Mouse (Mus musculus) forebrain, embryonic 12.5 days (tissue): Measurements from ENCODE around the gene Atxn1. TPM values are rescaled to one million over a fixed set of nuclear protein-coding genes. Genes with fewer than 3 reads are reported as not detected.

ENCODE experiments used
- ATAC-seq: fragments of 200-750 bp; cut with Nextera tagmentation; 2 replicates; pipeline ENCODE4 v1.8.0; 2017; ENCODE audit warnings: moderate TSS enrichment; ENCODE audit not compliant: low FRiP score
- H3K27ac ChIP-seq: fragments of 300-500 bp; sonication (generic); 2 replicates; pipeline ENCODE4 v1.5.1; 2016; ENCODE audit warnings: mild to moderate bottlenecking
- H3K27me3 ChIP-seq: fragments of 300-500 bp; sonication (generic); 2 replicates; pipeline ENCODE4 v1.6.1; 2016; ENCODE audit warnings: mild to moderate bottlenecking
- H3K36me3 ChIP-seq: fragments of 300-500 bp; sonication (generic); replicated peaks from 2 replicates; pipeline ENCODE4 v1.6.1; 2016; ENCODE audit warnings: mild to moderate bottlenecking
- H3K4me1 ChIP-seq: fragments of 300-500 bp; sonication (generic); 2 replicates; pipeline ENCODE4 v1.6.1; 2016
- H3K4me2 ChIP-seq: fragments of 300-500 bp; sonication (generic); 2 replicates; pipeline ENCODE4 v1.6.1; 2016; ENCODE audit warnings: mild to moderate bottlenecking, moderate library complexity
- H3K4me3 ChIP-seq: fragments of 300-500 bp; sonication (generic); replicated peaks from 2 replicates; pipeline ENCODE4 v1.5.1; 2016; ENCODE audit warnings: mild to moderate bottlenecking
- H3K9ac ChIP-seq: fragments of 300-500 bp; sonication (generic); 2 replicates; pipeline ENCODE4 v1.6.1; 2016; ENCODE audit warnings: mild to moderate bottlenecking
- H3K9me3 ChIP-seq: fragments of 300-500 bp; sonication (generic); 2 replicates; pipeline ENCODE4 v1.6.1; 2016
- WGBS: fragments of 180-500 bp; shearing (Covaris S2); methylation state at CpG from one replicate; pipeline ENCODE4 v1.1.7; 2016; 5-methylcytosine and 5-hydroxymethylcytosine counted together
- polyA plus RNA-seq: library from polyadenylated mRNA; unstranded; fragments of >200 nt; fragmentation: Nextera tagmentation; extraction: Ambion mirVana; gene quantifications from 2 replicates; pipeline ENCODE4 v1.2.1, GENCODE M21; 2016

Atxn1 gene
- polyA plus RNA-seq, 1 experiment from 2014 or later = 3.7 TPM

DNA sequence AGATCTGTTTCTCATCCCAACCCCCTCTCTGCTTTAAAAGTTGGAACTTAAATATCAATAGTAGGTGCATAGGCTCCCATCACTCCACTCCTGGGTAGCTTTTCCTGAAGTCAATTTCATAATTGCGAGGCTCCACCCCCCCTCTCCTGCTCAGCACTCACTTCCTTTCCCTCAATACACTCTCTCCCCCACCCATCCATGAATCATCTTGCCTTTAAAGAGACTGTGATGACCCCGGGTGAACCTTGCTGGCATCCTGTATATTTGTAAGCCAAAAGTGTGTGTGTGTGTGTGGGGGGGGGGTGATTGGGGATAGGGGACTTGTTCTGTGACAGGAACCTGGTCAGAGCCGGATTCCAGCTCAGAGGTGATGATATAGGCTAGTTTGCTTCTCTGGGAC lies 9.8 kb upstream of the Atxn1 start:
- no peak overlapping the region for H3K4me3 ChIP-seq
- H3K27me3 ChIP-seq = 0 out of 2 replicates have a peak, but pooled peaks cover 4% of the 10 kb centered on the region
- H3K4me1 ChIP-seq = 0 out of 2 replicates have a peak, but pooled peaks cover 4% of the 10 kb centered on the region
- H3K4me2 ChIP-seq = no peak overlapping the region
- no peak for ATAC-seq
- H3K9ac ChIP-seq = no peak overlapping the region
- H3K27ac ChIP-seq = no peak overlapping the region
- 86% methylated on average over 3 of the region's 3 CpGs for WGBS
- H3K9me3 ChIP-seq = no peaks in the 10 kb centered on the region
- no peaks in the 10 kb centered on the region for H3K36me3 ChIP-seq

DNA sequence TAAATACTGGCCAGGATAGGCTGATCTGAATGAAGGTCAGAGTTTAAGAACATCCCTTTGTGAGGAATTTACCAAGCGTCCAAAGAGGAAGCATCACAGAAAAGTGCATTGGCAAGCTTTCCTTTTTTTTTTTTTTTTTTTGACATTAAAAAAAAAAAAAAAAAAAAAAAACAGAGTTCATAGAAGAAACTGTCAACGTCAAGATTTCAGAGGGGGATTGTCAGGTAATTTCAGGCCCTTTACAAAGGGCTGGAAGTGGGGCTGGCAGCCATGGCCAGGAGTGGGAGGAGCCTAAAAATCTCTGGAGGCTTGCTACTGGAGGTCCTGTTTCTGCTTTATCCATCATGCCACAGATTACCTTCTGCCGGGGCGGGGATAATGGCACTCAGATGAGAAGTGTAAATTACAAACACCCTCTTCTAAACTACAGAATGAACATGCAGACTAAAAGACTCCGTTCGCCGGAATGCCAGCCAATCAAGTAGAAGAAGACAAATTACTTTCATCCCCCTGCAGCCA lies 9.2 kb upstream of the Atxn1 start:
- H3K27ac ChIP-seq = no peak overlapping the region
- H3K9ac ChIP-seq = no peak overlapping the region
- H3K4me1 ChIP-seq = 0 out of 2 replicates have a peak, but pooled peaks cover 4% of the 10 kb centered on the region
- H3K27me3 ChIP-seq = 0 out of 2 replicates have a peak, but pooled peaks cover 4% of the 10 kb centered on the region
- no peaks in the 10 kb centered on the region for H3K36me3 ChIP-seq
- H3K4me2 ChIP-seq = no peak overlapping the region
- no peak overlapping the region for H3K4me3 ChIP-seq
- WGBS = 60% methylated on average over 7 of the region's 7 CpGs
- H3K9me3 ChIP-seq = no peaks in the 10 kb centered on the region
- no peak for ATAC-seq

DNA sequence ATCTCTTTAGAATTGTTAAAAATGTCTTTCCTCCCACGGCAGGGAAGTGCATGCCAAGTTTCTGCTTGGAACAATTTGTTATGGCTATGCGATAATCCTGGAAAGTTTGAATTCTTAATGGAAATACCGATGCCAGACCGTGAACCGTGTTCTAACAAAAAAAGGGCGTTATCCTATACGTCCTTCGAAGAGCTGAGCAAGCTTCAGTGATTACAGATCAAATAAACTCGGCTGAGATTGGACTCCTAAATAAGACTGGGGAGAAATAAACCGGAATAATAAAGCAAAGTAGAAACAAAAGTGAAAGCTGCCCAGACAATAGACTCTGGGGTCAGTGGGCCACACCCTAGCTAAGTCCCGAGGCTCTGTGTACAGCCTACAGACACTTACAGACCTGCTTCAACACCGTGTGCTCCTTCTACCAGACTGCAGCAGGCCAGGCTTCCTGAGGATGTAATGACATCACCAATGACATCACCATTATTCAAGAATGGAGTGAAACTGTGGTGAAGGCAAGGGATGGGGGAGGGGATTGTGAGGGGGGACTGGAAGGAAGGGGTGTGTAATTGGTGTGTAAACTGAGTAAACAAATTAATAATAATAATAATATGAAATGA lies 6.2 kb upstream of the Atxn1 start:
- Histone ChIP-seq H3K4me1 (peaks cover 11% of the 10 kb centered on the region), H3K27me3 (peaks cover 15% of the 10 kb centered on the region), H3K9ac (no peak overlapping the region), H3K9me3 (no peaks in the 10 kb centered on the region), H3K27ac (no peak overlapping the region), H3K4me2 (no peak overlapping the region), H3K4me3 (no peak overlapping the region), H3K36me3 (no peaks in the 10 kb centered on the region)
- 57% methylated on average over 12 of the region's 12 CpGs for WGBS
- no peak for ATAC-seq

DNA sequence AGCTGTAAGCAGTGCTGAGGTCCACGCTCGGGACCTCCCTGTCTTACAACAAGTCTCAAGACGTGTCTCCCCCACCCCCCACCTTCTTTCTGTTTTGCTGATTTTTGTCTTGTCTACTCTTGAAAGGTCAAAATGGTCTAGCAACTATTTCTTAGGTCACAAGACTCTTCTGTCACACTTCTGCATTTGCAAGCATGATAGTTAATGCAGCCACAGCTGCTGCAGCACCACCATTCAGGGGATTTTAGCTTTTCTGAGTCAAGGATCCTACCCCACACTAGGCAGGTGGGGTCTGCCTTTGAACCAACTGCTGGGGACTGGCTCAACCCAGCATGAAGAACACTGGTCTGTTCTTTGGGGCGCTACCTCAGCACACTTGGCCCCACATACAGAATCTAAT lies 3.4 kb upstream of the Atxn1 start:
- no peak overlapping the region for H3K4me2 ChIP-seq
- H3K27me3 ChIP-seq = peaks cover 14% of the 10 kb centered on the region
- H3K9me3 ChIP-seq = no peaks in the 10 kb centered on the region
- H3K4me3 ChIP-seq = no peak overlapping the region
- ATAC-seq = no peak
- H3K27ac ChIP-seq = no peak overlapping the region
- no peaks in the 10 kb centered on the region for H3K36me3 ChIP-seq
- no peak overlapping the region for H3K9ac ChIP-seq
- whole genome bisulfite sequencing = 64% methylated on average over 4 of the region's 4 CpGs
- peaks cover 20% of the 10 kb centered on the region for H3K4me1 ChIP-seq

DNA sequence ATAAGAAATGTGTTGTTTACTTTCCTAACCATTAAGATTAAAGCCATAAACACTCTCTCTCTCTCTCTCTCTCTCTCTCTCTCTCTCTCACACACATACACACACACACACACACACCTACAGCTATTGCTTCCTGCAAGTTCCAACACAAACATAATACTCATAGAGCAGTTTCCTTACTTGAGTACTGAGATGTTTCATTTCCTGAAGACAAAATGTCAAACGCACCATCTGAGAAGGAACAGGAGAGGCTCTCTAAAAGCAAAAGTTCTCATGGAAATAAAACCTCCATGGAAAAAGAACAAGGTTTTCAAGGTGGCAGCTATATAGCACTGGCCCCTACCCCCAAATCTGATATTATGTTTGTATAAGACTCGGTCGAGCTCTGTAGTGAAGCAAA lies 2.6 kb upstream of the Atxn1 start:
- WGBS = 79% methylated on average over 3 of the region's 3 CpGs
- Histone ChIP-seq H3K4me3 (no peak overlapping the region), H3K9ac (no peak overlapping the region), H3K4me1 (peaks cover 28% of the 10 kb centered on the region), H3K4me2 (no peak overlapping the region), H3K27me3 (peaks cover 14% of the 10 kb centered on the region), H3K9me3 (no peaks in the 10 kb centered on the region), H3K27ac (no peak overlapping the region), H3K36me3 (no peaks in the 10 kb centered on the region)
- no peak for ATAC-seq

DNA sequence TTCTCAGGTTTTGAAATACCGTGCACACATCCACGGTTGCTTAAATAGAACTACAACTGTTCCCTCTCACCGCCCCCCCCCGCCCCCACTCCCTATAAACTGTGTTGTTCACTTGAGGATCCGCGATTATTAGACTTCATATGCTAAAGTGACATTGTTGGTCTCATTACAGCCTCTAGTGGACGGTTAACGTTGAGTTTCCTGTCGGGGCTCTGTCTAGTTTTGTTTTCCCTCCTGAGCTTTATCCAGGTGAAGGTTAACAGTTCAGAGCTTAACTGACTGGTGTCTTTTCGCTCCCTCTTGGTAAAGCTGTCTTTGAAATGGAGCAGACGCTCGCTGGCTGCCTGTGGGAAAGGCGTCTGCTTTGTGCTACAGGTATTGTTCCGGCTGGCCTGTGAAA lies 1.8 kb upstream of the Atxn1 start:
- peaks cover 14% of the 10 kb centered on the region for H3K27me3 ChIP-seq
- H3K9me3 ChIP-seq = no peaks in the 10 kb centered on the region
- H3K9ac ChIP-seq = 0 out of 2 replicates have a peak overlapping the region, but pooled peaks have one; percentile 79
- H3K36me3 ChIP-seq = no peaks in the 10 kb centered on the region
- ATAC-seq = no peak
- peaks cover 36% of the 10 kb centered on the region for H3K4me1 ChIP-seq
- no peak overlapping the region for H3K27ac ChIP-seq
- H3K4me3 ChIP-seq = peak overlapping the region; percentile 80
- H3K4me2 ChIP-seq = peak overlapping the region; percentile 89
- under 1% methylated on average over 14 of the region's 14 CpGs for WGBS

DNA sequence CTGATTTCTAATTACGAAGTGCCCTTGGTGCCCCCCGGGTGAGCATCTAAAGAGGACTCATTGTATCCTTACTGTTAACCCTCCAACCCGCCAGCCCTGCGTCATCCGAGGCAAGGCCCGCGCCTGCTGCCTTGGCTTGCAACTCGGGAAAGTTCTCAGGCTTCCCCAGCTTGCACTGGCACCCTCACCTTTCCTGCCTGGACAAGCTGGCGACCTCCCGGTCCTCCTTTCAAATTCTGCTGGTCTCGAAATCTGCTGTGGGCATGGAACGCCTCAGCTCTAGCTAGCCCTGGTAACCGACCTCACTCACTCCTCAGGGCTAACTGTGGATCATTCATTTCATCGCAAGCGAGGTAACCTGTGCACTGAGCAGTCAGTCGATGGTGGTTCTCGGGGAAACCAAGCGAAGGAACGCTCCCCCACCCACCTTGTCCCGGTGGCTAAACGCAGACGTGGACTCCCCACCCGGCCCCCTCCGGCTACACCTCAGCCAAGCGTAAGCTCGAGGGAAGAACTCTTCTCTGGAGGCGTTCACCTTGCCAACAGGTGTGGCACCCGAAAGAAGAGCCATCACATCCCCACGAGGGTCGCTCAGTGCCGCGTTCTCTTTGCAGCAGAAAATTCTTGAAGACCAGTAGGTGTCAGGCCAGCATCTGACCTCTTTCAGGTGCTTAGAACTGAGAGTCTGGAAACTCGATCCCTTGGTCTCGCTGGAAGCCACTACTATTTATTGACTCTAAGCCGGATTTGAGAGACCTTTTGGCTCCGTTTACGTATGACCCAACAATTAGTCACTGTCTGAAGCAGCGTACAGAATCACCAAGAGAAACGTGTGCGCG lies 1.0 kb upstream of the Atxn1 start:
- ATAC-seq = no peak
- Histone ChIP-seq H3K27me3 (peaks cover 14% of the 10 kb centered on the region), H3K9me3 (no peaks in the 10 kb centered on the region), H3K9ac (peak overlapping the region; percentile 79), H3K4me2 (peak overlapping the region; percentile 89), H3K4me3 (peak overlapping the region; percentile 80), H3K36me3 (no peaks in the 10 kb centered on the region), H3K4me1 (peaks cover 38% of the 10 kb centered on the region), H3K27ac (peak overlapping the region; percentile 95)
- under 1% methylated on average over 41 of the region's 41 CpGs for WGBS

DNA sequence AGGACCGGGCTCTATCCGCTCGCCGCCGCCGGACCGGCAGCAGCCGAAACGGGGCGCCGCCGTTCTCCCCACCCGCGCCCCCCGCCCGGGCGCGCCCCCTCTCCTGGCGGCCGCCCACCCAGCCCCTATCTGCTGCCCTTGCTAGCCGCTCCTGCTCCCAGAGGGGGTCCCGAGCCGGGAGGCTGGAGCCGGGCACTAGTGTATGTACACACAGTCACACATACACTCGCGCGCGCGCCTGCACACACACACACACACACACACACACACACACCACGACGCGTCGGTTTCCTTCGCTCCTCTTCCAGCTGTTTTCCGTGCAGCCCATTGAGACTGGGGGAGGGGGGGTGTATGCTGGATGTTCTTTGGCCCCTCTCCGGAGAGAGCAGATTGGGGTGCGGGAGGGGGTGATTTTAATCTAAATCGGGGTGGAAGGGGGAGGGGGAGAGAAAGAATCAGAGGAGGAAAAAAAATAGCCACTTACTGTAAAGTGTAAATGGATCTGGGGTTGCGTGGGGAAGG lies 416 bp downstream of the Atxn1 start:
- peaks cover 14% of the 10 kb centered on the region for H3K27me3 ChIP-seq
- peak overlapping the region; percentile 89 for H3K4me2 ChIP-seq
- H3K27ac ChIP-seq = peak overlapping the region; percentile 95
- H3K9me3 ChIP-seq = no peaks in the 10 kb centered on the region
- WGBS = 1% methylated on average over 30 of the region's 39 CpGs
- H3K4me3 ChIP-seq = peak overlapping the region; percentile 80
- H3K9ac ChIP-seq = peak overlapping the region; percentile 79
- peaks cover 51% of the 10 kb centered on the region for H3K4me1 ChIP-seq
- peak; percentile 61 for ATAC-seq
- no peaks in the 10 kb centered on the region for H3K36me3 ChIP-seq

DNA sequence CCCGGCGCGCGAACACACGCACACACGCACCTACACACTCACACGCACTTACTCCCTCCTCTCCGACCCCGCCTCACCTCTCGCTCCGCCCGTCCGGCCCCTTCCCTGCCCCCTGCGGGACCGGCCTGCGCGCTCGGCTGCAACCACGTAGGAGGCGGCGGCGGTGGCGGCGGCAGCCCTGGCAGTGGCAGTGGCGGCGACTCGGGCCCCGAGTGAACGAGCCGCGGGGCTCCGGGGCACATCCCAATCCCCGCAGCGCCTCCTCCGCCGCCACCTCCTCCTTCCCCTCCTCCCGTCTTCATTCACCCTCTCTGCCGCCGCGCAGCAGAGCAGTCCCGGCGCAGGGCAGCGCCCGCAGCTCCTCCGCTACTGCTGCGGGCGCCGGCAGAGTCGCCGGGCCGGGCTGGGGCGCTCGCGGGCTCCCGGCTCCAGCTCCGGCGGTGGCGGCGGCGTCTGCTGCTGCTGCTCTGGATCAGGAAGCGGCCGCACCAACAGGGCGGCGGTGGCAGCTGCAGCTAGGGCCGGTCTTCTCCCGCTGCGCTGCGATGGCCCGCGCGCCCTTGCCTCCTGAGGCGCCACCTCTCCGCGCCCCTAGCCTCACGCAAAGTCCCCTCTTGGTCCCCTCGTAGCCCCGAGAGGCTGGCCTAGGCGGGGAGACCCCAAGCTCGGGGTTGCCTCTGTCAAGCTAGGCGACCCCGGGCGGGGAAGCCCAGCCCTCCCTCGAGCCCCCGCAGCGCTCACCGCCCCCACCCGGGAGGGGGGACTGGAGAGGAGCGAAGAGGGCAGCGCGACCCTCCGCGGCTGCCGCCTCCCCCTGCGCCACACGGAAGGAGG lies 1.1 kb downstream of the Atxn1 start:
- Histone ChIP-seq H3K36me3 (no peaks in the 10 kb centered on the region), H3K9me3 (no peaks in the 10 kb centered on the region), H3K27me3 (peaks cover 14% of the 10 kb centered on the region), H3K4me3 (peak overlapping the region; percentile 80), H3K4me1 (peaks cover 51% of the 10 kb centered on the region), H3K4me2 (peak overlapping the region; percentile 89), H3K27ac (peak overlapping the region; percentile 95), H3K9ac (peak overlapping the region; percentile 79)
- peak; percentile 51 for ATAC-seq
- under 1% methylated on average over 68 of the region's 95 CpGs for WGBS

DNA sequence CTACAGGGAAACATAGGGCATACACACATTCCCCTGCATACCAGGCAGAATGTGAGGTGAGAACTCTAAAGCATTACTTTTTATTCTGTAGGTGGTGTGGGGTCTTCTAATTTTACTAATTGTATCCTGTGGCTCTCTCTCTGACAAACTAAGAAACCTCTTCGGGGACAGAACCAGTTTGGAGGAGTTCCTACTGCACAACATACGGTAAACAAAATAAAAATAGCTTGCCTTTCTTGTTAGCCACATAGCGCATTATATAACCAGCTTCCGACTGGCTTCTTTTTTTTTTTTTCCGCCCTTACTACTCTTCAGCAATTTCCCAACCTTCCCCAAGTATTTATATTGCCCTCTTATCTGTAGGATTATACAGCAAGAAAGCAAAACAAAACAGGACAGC lies 2.0 kb downstream of the Atxn1 start:
- 2% methylated on average over 5 of the region's 5 CpGs for WGBS
- Histone ChIP-seq H3K4me1 (peaks cover 51% of the 10 kb centered on the region), H3K9ac (peak overlapping the region; percentile 79), H3K9me3 (no peaks in the 10 kb centered on the region), H3K4me3 (peak overlapping the region; percentile 80), H3K4me2 (peak overlapping the region; percentile 89), H3K27ac (peak overlapping the region; percentile 54), H3K27me3 (0 out of 2 replicates have a peak, but pooled peaks cover 8% of the 10 kb centered on the region), H3K36me3 (no peaks in the 10 kb centered on the region)
- ATAC-seq = no peak

DNA sequence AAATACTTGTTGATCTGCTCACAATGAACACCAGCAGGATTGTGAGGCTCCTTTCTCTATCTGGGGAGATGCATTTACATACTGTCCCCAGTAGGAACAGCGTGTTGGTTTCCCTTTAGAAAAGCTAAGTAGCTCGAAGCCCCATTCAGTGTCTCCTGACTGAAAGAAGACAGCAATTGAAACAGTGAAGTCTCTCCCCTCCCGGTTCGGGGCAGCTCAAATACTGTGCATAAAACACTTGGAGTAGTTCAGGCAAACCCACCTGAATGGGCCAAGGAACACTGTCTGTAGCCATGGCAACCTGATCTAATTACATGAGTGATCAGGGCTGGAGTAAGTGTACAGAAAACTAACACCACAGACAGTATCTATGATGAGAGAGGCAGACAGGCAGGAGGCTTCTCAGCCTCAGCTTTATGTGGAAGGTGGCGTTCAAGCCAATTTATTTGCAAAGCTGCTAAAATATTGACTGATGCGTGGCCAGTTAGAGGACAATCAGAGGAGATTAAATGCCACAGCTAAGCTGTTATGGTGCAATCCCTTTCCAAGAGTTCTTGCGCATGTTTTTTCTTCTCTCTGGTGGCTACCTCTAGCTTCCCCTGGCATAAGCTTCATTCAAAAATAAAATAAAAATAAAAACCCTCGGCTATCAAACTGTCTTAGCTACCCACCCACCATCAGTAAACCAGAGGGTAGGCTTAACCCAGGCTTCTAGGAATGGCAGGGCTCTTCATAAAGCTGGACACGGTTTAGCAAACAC lies 2.8 kb downstream of the Atxn1 start:
- 3% methylated on average over 9 of the region's 9 CpGs for WGBS
- Histone ChIP-seq H3K36me3 (no peaks in the 10 kb centered on the region), H3K27me3 (0 out of 2 replicates have a peak, but pooled peaks cover 5% of the 10 kb centered on the region), H3K9ac (no peak overlapping the region), H3K4me3 (peak overlapping the region; percentile 80; the same call in 1 of the 2 replicates), H3K9me3 (no peaks in the 10 kb centered on the region), H3K4me2 (peak overlapping the region; percentile 89), H3K27ac (peak overlapping the region; percentile 54), H3K4me1 (peaks cover 51% of the 10 kb centered on the region)
- peak; percentile 34 for ATAC-seq
